Mouse (Mus musculus): ENCODE data around the gene Arid3b. TPM values are rescaled to one million over a fixed set of nuclear protein-coding genes. Genes with fewer than 3 reads are reported as not detected.
A peak's percentile ranks its signal among the peaks of the same experiment; 100 is the strongest.

Gene Arid3b
- polyA plus RNA-seq, 2 experiments, result 7.8 to 8.5 TPM

- ATAC-seq (ENCODE audit: insufficient read depth) (no peak), DNase-seq (ENCODE audit: low read depth in 3 of 3, low spot score in 3 of 3) (no peak)
- Histone ChIP-seq H3K9me3 (ENCODE audit: control insufficient read depth, low read length) (no peaks in the 10 kb centered on the region), H3K4me2 (ENCODE audit: low read depth) (no peak overlapping the region), H3K27me3 (ENCODE audit: control insufficient read depth, insufficient read depth, low read length) (no peaks in the 10 kb centered on the region), H3K36me3 (replicated peaks; ENCODE audit: control insufficient read depth, insufficient read depth, low read depth) (no peaks in the 10 kb centered on the region), H3K4me1 (replicated peaks; ENCODE audit: control insufficient read depth in 2 of 2, insufficient read depth in 2 of 2, low read length in 1 of 2) (no peaks in the 10 kb centered on the region), H3K9ac (replicated peaks) (no peak overlapping the region), H3K27ac (no peak overlapping the region), H3K4me3 (ENCODE audit: insufficient read depth in 1 of 2, low read depth in 2 of 2, low read length in 2 of 2) (no peak overlapping the region)
- TF ChIP-seq EP300 (IDR thresholded peaks at IDR 0.05; ENCODE audit: low read depth) (no peak), CTCF (IDR thresholded peaks at IDR 0.05; ENCODE audit: low read depth) (no peak)
Observed at GRCm38 (mm10) chr9:57854280-57854679, 17.7 kb upstream of the Arid3b start.

- no peak overlapping the region for H3K4me3 ChIP-seq (ENCODE audit: insufficient read depth in 1 of 2, low read depth in 2 of 2, low read length in 2 of 2)
- no peak overlapping the region for H3K27ac ChIP-seq
- H3K4me2 ChIP-seq (ENCODE audit: low read depth), result peak overlapping the region; percentile 6; the same call in 1 of the 2 replicates
- no peaks in the 10 kb centered on the region for H3K27me3 ChIP-seq (ENCODE audit: control insufficient read depth, insufficient read depth, low read length)
- peak; percentile 38 for TF ChIP-seq EP300 (IDR thresholded peaks at IDR 0.05; ENCODE audit: low read depth)
- TF ChIP-seq CTCF (IDR thresholded peaks at IDR 0.05; ENCODE audit: low read depth), result no peak
- DNase-seq (ENCODE audit: low read depth in 3 of 3, low spot score in 3 of 3) (no peak), ATAC-seq (ENCODE audit: insufficient read depth) (no peak)
- no peak overlapping the region for H3K9ac ChIP-seq (replicated peaks)
- 11% methylated on average over 2 of the region's 2 CpGs for WGBS (ENCODE audit: insufficient replicate concordance)
- no peaks in the 10 kb centered on the region for H3K36me3 ChIP-seq (replicated peaks; ENCODE audit: control insufficient read depth, insufficient read depth, low read depth)
- H3K9me3 ChIP-seq (ENCODE audit: control insufficient read depth, low read length), result no peaks in the 10 kb centered on the region
- peaks cover 15 to 21% of the 10 kb centered on the region in 2 experiments for H3K4me1 ChIP-seq (replicated peaks; ENCODE audit: control insufficient read depth in 2 of 2, insufficient read depth in 2 of 2, low read length in 1 of 2)
Observed at GRCm38 (mm10) chr9:57839032-57839431, 2.4 kb upstream of the Arid3b start.

DNA sequence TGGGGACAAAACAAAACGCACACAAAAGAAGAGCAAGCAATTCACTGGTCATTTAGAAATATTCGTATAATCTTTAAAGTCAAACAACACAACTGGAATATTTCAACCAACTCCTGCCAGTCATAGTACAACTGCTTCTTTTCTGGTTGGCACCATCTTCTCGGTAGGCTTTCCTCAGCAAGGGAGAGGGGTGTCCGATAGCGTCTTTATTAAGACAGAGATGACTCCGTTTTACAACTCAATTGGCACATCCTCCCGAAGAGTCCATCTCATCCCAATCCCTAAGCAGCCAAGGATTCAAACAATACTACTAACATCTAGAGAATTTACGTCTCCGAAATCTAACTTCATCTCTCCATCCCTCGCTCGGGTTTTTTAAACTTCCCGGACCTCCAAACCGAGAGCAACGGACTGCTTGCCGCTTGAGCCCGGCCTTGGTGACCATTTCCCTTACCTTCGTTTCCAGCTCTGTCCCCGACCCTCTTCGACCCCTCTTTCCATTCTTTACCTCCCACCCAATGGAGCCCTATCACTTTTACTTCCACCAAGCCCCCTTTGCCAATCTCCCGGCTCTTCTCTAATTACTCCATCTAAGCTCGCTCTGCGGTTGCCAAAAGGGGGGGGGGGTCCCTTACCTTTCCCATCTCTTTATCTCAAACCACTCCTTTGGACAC is 615 bp downstream of the Arid3b start:
- Histone ChIP-seq H3K4me3 (ENCODE audit: insufficient read depth in 1 of 2, low read depth in 2 of 2, low read length in 2 of 2) (peak overlapping the region; percentile 81 to 99), H3K36me3 (replicated peaks; ENCODE audit: control insufficient read depth, insufficient read depth, low read depth) (peaks cover 3% of the 10 kb centered on the region; the same call in 1 of the 2 replicates), H3K4me2 (ENCODE audit: low read depth) (peak overlapping the region; percentile 78), H3K9ac (replicated peaks) (peak overlapping the region; percentile 85), H3K27me3 (ENCODE audit: control insufficient read depth, insufficient read depth, low read length) (no peaks in the 10 kb centered on the region), H3K9me3 (ENCODE audit: control insufficient read depth, low read length) (no peaks in the 10 kb centered on the region), H3K27ac (peak overlapping the region; percentile 46), H3K4me1 (replicated peaks; ENCODE audit: control insufficient read depth in 2 of 2, insufficient read depth in 2 of 2, low read length in 1 of 2) (peaks cover 29 to 37% of the 10 kb centered on the region in 2 experiments)
- ATAC-seq (ENCODE audit: insufficient read depth) (no peak), DNase-seq (ENCODE audit: low read depth in 3 of 3, low spot score in 3 of 3) (no peak)
- TF ChIP-seq CTCF (IDR thresholded peaks at IDR 0.05; ENCODE audit: low read depth), result no peak
- TF ChIP-seq EP300 (IDR thresholded peaks at IDR 0.05; ENCODE audit: low read depth), result no peak
- WGBS (ENCODE audit: insufficient replicate concordance), result 2% methylated on average over 22 of the region's 22 CpGs

DNA sequence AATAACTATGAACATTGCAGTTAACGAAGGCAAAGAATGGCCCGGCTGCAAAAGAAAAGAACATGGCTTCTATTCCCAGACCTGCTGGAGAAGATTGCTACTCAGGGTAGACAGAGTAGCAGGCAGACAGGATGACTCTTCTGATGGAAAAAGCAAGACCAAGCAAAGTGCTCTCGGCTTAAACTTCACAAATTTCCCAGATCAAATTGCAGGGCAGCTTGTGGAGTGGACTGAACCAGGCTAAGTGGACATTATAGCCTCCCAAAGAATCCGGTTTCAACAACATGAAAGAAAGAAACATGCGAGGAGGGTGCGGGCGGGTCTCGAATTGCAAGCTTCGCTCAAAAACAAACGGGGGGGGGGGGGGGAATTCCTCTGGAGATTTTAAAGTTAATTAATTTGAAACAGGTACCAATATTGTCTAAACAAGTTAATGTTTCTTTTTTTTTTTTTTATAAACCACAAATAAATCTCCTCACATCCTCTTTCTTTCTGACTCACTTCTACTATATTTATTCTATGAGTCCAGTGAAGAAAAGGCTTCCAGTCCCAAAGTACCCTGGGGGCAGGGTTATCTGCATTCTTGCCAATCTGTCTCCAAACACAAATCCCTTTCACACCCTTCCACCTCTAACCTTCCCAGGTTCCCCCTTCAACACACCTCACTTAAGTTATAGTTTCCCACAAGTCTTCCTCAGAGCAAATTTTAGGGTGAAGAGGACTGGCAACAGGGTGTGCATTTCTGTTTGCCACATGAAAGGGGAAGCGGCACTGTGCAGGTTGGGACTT is 1.8 kb downstream of the Arid3b start:
- H3K9ac ChIP-seq (replicated peaks), result no peak overlapping the region; the same call in 1 of the 2 replicates
- H3K4me1 ChIP-seq (replicated peaks; ENCODE audit: control insufficient read depth in 2 of 2, insufficient read depth in 2 of 2, low read length in 1 of 2), result peaks cover 33 to 39% of the 10 kb centered on the region in 2 experiments
- peaks cover 3% of the 10 kb centered on the region; the same call in 1 of the 2 replicates for H3K36me3 ChIP-seq (replicated peaks; ENCODE audit: control insufficient read depth, insufficient read depth, low read depth)
- peak overlapping the region; percentile 16 to 81; a peak in 3 of 4 replicates for H3K4me3 ChIP-seq (ENCODE audit: insufficient read depth in 1 of 2, low read depth in 2 of 2, low read length in 2 of 2)
- H3K4me2 ChIP-seq (ENCODE audit: low read depth), result peak overlapping the region; percentile 78
- TF ChIP-seq CTCF (IDR thresholded peaks at IDR 0.05; ENCODE audit: low read depth) (no peak), EP300 (IDR thresholded peaks at IDR 0.05; ENCODE audit: low read depth) (no peak)
- DNase-seq (ENCODE audit: low read depth in 3 of 3, low spot score in 3 of 3), result no peak
- 51% methylated on average over 11 of the region's 11 CpGs for WGBS (ENCODE audit: insufficient replicate concordance)
- no peaks in the 10 kb centered on the region for H3K27me3 ChIP-seq (ENCODE audit: control insufficient read depth, insufficient read depth, low read length)
- H3K27ac ChIP-seq, result no peak overlapping the region
- no peak for ATAC-seq (ENCODE audit: insufficient read depth)
- no peaks in the 10 kb centered on the region for H3K9me3 ChIP-seq (ENCODE audit: control insufficient read depth, low read length)

Measured in liver, embryonic 14.5 days (tissue).